Mouse (Mus musculus): ENCODE data around the gene Gm3646.

GRCm38 (mm10) chr1:39773551-39773950, 31.6 kb downstream of the Gm3646 start:
- TF ChIP-seq CTCF (IDR thresholded peaks at IDR 0.05; ENCODE audit: extremely low read depth, insufficient read depth, insufficient read length, insufficient replicate concordance) (no peak), POLR2A (IDR thresholded peaks at IDR 0.05; ENCODE audit: low read depth, low read length) (no peak)
